ENCODE assay signal across 8 mouse cellular contexts in genomic region chr2:166805250-166806172, GRCm38 (mm10). TPM values are rescaled to one million over a fixed set of nuclear protein-coding genes. Genes with fewer than 3 reads are reported as not detected.
DNase-seq lines count a peak whose midpoint lies in the region; ATAC-seq and TF ChIP-seq lines count a peak whose summit lies in the region.

TSS of gene Arfgef2 (plus strand) at chr2:166805588.

- ATAC-seq in intestine, postnatal 0 days: peak; percentile 93

- no peak; the same call in 1 of the 2 replicates for TF ChIP-seq CTCF in intestine, postnatal 0 days (IDR thresholded peaks at IDR 0.05; ENCODE audit: low read depth)

- peak within 1 kb of the TSS; percentile 92 for H3K4me3 ChIP-seq in embryonic facial prominence, embryonic 10.5 days
- peak within 1 kb of the TSS; percentile 85 for H3K4me3 ChIP-seq in intestine, postnatal 0 days (ENCODE audit: low read depth, low read length)
- peak within 1 kb of the TSS; percentile 91 for H3K4me3 ChIP-seq in midbrain, embryonic 10.5 days

- under 1% methylated on average over 76 of the region's 76 CpGs for WGBS in embryonic facial prominence, embryonic 10.5 days
- under 1% methylated on average over 76 of the region's 76 CpGs for WGBS in intestine, postnatal 0 days
- under 1% methylated on average over 76 of the region's 76 CpGs for WGBS in midbrain, embryonic 10.5 days

- DNase-seq in adrenal gland, postnatal 10 days: peak; percentile 93
- peak; percentile 93 for DNase-seq in embryonic facial prominence, embryonic 10.5 days (ENCODE audit: low spot score)
- DNase-seq in gonadal fat pad, adult 2 months (ENCODE audit: low read depth): no peak
- peak; percentile 87 to 88 for DNase-seq in left cerebral cortex, postnatal 36 days (ENCODE audit: low spot score in 2 of 2)
- peak; percentile 87 for DNase-seq in midbrain, embryonic 10.5 days (ENCODE audit: low spot score)
- peak; percentile 77 to 84 for DNase-seq in right cerebral cortex, postnatal 36 days (ENCODE audit: low spot score in 2 of 2)
- DNase-seq in urinary bladder, postnatal 4 days (ENCODE audit: low spot score in 2 of 2): peak; percentile 85 to 90

- H3K36me3 ChIP-seq in embryonic facial prominence, embryonic 10.5 days (replicated peaks): no peaks in the 10 kb centered on the region
- no peaks in the 10 kb centered on the region for H3K36me3 ChIP-seq in intestine, postnatal 0 days (ENCODE audit: control insufficient read depth, insufficient read depth)
- H3K36me3 ChIP-seq in midbrain, embryonic 10.5 days: no peaks in the 10 kb centered on the region

- H3K27me3 ChIP-seq in embryonic facial prominence, embryonic 10.5 days (replicated peaks; ENCODE audit: low read depth, poor library complexity, severe bottlenecking): no peaks in the 10 kb centered on the region
- no peaks in the 10 kb centered on the region for H3K27me3 ChIP-seq in intestine, postnatal 0 days (replicated peaks; ENCODE audit: control insufficient read depth, insufficient read depth, low read length)
- 0 out of 2 replicates have a peak, but pooled peaks cover 5% of the 10 kb centered on the region for H3K27me3 ChIP-seq in midbrain, embryonic 10.5 days (ENCODE audit: low read depth, poor library complexity, severe bottlenecking)

- peak within 1 kb of the TSS; percentile 86 for H3K27ac ChIP-seq in embryonic facial prominence, embryonic 10.5 days (replicated peaks)
- H3K27ac ChIP-seq in intestine, postnatal 0 days (ENCODE audit: low read depth, low read length): peak within 1 kb of the TSS; percentile 96
- peak within 1 kb of the TSS; percentile 89 for H3K27ac ChIP-seq in midbrain, embryonic 10.5 days (replicated peaks)

- H3K9me3 ChIP-seq in embryonic facial prominence, embryonic 10.5 days: no peaks in the 10 kb centered on the region
- no peaks in the 10 kb centered on the region for H3K9me3 ChIP-seq in intestine, postnatal 0 days (ENCODE audit: control insufficient read depth)
- no peaks in the 10 kb centered on the region for H3K9me3 ChIP-seq in midbrain, embryonic 10.5 days (replicated peaks)

- peak within 1 kb of the TSS; percentile 87 for H3K4me2 ChIP-seq in intestine, postnatal 0 days (replicated peaks; ENCODE audit: low read depth)

- intact Hi-C loops in left cerebral cortex, postnatal 36 days (cut with DNase I): no loop called here

- H3K9ac ChIP-seq in intestine, postnatal 0 days (ENCODE audit: low read depth, low read length): peak within 1 kb of the TSS; percentile 94

- peaks cover 18% of the 10 kb centered on the region for H3K4me1 ChIP-seq in embryonic facial prominence, embryonic 10.5 days
- H3K4me1 ChIP-seq in intestine, postnatal 0 days (replicated peaks; ENCODE audit: control insufficient read depth, insufficient read depth, low read length): no peaks in the 10 kb centered on the region
- peaks cover 18% of the 10 kb centered on the region for H3K4me1 ChIP-seq in midbrain, embryonic 10.5 days

RNA-seq across cellular contexts. Expression of gene Arfgef2, which starts in this region (rescaled TPM):
- total RNA-seq in adrenal gland, postnatal 10 days (2021): 10 to 100 TPM; 44.5 to 46.3 TPM
- polyA plus RNA-seq in embryonic facial prominence, embryonic 10.5 days (2016; fragmentation: Nextera tagmentation; extraction: Ambion mirVana): 4.7 and 5.5 TPM in 2 replicates
- polyA plus RNA-seq in gonadal fat pad, adult 2 months (2012; rRNA removed): 17.8 TPM in 2 replicates
- 6.1 and 6.5 TPM in 2 replicates for polyA plus RNA-seq in intestine, postnatal 0 days (2015; fragmentation: Nextera tagmentation; extraction: Ambion mirVana)
- 10 to 100 TPM; 59.0 to 59.3 TPM for total RNA-seq in left cerebral cortex, postnatal 36 days (2021)
- polyA plus RNA-seq in midbrain, embryonic 10.5 days (2016; fragmentation: Nextera tagmentation; extraction: Ambion mirVana): 4.2 and 5.3 TPM in 2 replicates
